Mouse (Mus musculus): Measurements from ENCODE around the gene Pgm2.

GRCm38 (mm10) chr5:64066159-64066558, 26.6 kb upstream of the Pgm2 start:
- no peak for TF ChIP-seq CTCF (IDR thresholded peaks at IDR 0.05; ENCODE audit: borderline replicate concordance, insufficient read depth, low read length)
- TF ChIP-seq POLR2A (IDR thresholded peaks at IDR 0.05; ENCODE audit: low read depth, low read length), result no peak

Data from embryonic fibroblast, embryonic 13.5 days (primary cell).